Mouse (Mus musculus) CH12.LX (cell line): ENCODE measurements around the gene Oip5.

Experiments used
- CHD2 ChIP-seq: IDR thresholded peaks from 2 replicates; pipeline ENCODE4 v1.6.1; 2011; ENCODE audit warnings: low read length, improper control_type of control experiment
- CTCF ChIP-seq, 2 experiments: IDR thresholded peaks in 1 of 2; conservative IDR thresholded peaks in 1 of 2; 2 replicates each; pipeline ENCODE4 v1.5.1; 2011 to 2012; ENCODE audit warnings: low read depth in 2 of 2, low read length in 2 of 2, improper control_type of control experiment in 1 of 2, inconsistent platforms in 1 of 2, mild to moderate bottlenecking in 1 of 2, moderate library complexity in 1 of 2
- EP300 ChIP-seq: IDR thresholded peaks from 2 replicates; pipeline ENCODE4 v1.6.1; 2011; ENCODE audit warnings: low read length, improper control_type of control experiment
- HCFC1 ChIP-seq: IDR thresholded peaks from 2 replicates; pipeline ENCODE4 v1.6.1; 2012; ENCODE audit warnings: low read depth, mild to moderate bottlenecking, inconsistent platforms, low read length, improper control_type of control experiment
- JUND ChIP-seq: conservative IDR thresholded peaks from 2 replicates; pipeline ENCODE4 v1.6.1; 2011; ENCODE audit warnings: low read depth, low read length, improper control_type of control experiment
- MEF2A ChIP-seq: IDR thresholded peaks from 2 replicates; pipeline ENCODE4 v1.6.1; 2014; ENCODE audit warnings: low read depth, mild to moderate bottlenecking, inconsistent platforms, low read length, improper control_type of control experiment, borderline replicate concordance
- MYC ChIP-seq: IDR thresholded peaks from 2 replicates; pipeline ENCODE4 v1.6.1; 2011; ENCODE audit warnings: low read depth, mild to moderate bottlenecking, improper control_type of control experiment, low read length
- NELFE ChIP-seq: IDR thresholded peaks from 2 replicates; pipeline ENCODE4 v1.6.1; 2011; ENCODE audit warnings: low read depth, low read length, improper control_type of control experiment
- NRF1 ChIP-seq: IDR thresholded peaks from 2 replicates; pipeline ENCODE4 v1.6.1; 2014; ENCODE audit warnings: low read depth, mild to moderate bottlenecking, inconsistent platforms, low read length, improper control_type of control experiment, moderate library complexity
- POLR2A ChIP-seq: IDR thresholded peaks from 2 replicates; pipeline ENCODE4 v1.6.1; 2011; ENCODE audit warnings: low read depth, mild to moderate bottlenecking, improper control_type of control experiment, low read length
- POLR2AphosphoS2 ChIP-seq: IDR thresholded peaks from 2 replicates; pipeline ENCODE4 v1.6.1; 2011; ENCODE audit warnings: low read depth, low read length, improper control_type of control experiment
- USF1 ChIP-seq: IDR thresholded peaks from 2 replicates; pipeline ENCODE4 v1.6.1; 2014; ENCODE audit warnings: low read depth, mild to moderate bottlenecking, inconsistent platforms, low read length, improper control_type of control experiment
- ZC3H11A ChIP-seq: IDR thresholded peaks from 2 replicates; pipeline ENCODE4 v1.6.1; 2012; ENCODE audit warnings: low read depth, mild to moderate bottlenecking, inconsistent platforms, low read length, improper control_type of control experiment

DNA sequence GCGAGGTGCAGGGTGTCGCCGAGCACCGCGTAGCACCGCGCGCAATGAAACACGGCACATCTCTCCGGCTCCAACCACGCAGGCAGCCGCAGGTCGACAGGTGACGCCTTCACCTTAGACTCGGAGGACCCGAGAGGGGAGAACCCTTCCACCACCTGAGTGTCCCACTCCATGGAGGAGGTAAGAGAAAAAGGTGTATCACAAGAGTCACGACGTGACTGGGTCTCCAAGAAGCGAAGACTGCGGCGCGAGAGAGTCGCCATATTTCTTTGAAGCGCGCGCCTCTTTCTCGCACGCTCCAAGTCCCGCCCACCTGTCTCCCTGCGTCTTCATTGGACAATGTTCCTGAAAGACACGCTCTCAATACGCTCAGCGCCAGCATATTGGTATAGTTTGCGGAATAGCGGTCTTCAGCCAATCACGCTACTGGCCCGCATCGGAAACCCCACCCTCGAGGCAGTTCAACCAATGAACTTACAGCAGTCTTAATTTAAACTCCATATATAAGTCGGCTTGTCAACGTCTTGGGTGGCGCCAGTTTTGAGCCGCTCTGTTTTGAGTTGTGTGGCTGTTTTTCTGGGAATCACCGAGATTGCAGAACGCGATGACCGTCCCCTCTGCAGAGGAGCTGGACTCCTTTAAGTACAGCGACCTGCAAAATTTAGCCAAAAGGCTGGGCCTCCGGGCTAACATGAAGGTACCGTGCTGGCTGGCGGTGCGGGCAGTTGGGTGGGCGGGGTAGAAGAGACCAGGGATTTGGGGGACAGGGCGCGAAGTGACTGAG lies at the start of gene Oip5, which contains the start of gene Nusap1:
- no peak for TF ChIP-seq CTCF (conservative IDR thresholded peaks at IDR 0.05 in 1 of 2, IDR thresholded peaks at IDR 0.05 in 1 of 2; ENCODE audit: low read depth in 2 of 2, low read length in 2 of 2)
- peak; percentile 65 for TF ChIP-seq HCFC1
- peak; percentile 86 for TF ChIP-seq NELFE
- no peak for TF ChIP-seq EP300
- TF ChIP-seq USF1, result no peak
- TF ChIP-seq JUND, result no peak
- TF ChIP-seq MYC, result peak; percentile 76; the same call in 1 of the 2 replicates
- peak; percentile 92 for TF ChIP-seq CHD2
- 0 out of 2 replicates have a peak, but pooled peaks have one; percentile 30 for TF ChIP-seq MEF2A
- TF ChIP-seq ZC3H11A, result no peak
- peak; percentile 94 for TF ChIP-seq POLR2A
- peak; percentile 70; the same call in 1 of the 2 replicates for TF ChIP-seq POLR2AphosphoS2
- TF ChIP-seq NRF1, result peak; percentile 65
